In genomic region chr4:108059601-108060379, GRCm38 (mm10) we compare ENCODE assay signal across 11 mouse cellular contexts. TPM values are rescaled to one million over a fixed set of nuclear protein-coding genes. Genes with fewer than 3 reads are reported as not detected.
A peak's percentile ranks its signal among the peaks of the same experiment; 100 is the strongest.
DNase-seq lines count a peak whose midpoint lies in the region; ATAC-seq and TF ChIP-seq lines count a peak whose summit lies in the region.
"Had no signal": no experiment of that assay in that cellular context is flagged by ENCODE, and none has a peak within 500 bp of the region (broad histone marks: within the 10 kb centered on the region; RNA-seq: fewer than 3 reads in every experiment).

No protein-coding gene starts in this region.

- WGBS in hindbrain, embryonic 15.5 days, result 35% methylated on average over 19 of the region's 19 CpGs
- WGBS in midbrain, postnatal 0 days, result 42% methylated on average over 19 of the region's 19 CpGs
- WGBS in intestine, embryonic 15.5 days, result 79% methylated on average over 19 of the region's 19 CpGs

- DNase-seq in layer of hippocampus, adult 11-12 months (ENCODE audit: low spot score), result peak; percentile 20
- DNase-seq in layer of hippocampus, adult 9-11 months, result no peak
- no peak for DNase-seq in midbrain, postnatal 0 days (ENCODE audit: low spot score)
- no peak for DNase-seq in gastrocnemius, adult 8-10 months (ENCODE audit: low spot score in 2 of 2)
- DNase-seq in adrenal gland, adult 8-10 months, result no peak
- DNase-seq: cerebellum, adult 11 months had no signal

- H3K27me3 ChIP-seq in hindbrain, embryonic 15.5 days, result no peaks in the 10 kb centered on the region
- H3K27me3 ChIP-seq in midbrain, postnatal 0 days (ENCODE audit: insufficient read depth, low read length), result no peaks in the 10 kb centered on the region
- H3K27me3 ChIP-seq in intestine, embryonic 15.5 days (replicated peaks), result no peaks in the 10 kb centered on the region
- H3K27me3 ChIP-seq: heart, embryonic 13.5 days had no signal

- peaks cover 9% of the 10 kb centered on the region for H3K4me1 ChIP-seq in cortical plate, adult 2 months (ENCODE audit: control insufficient read depth, insufficient read depth, low read length)
- H3K4me1 ChIP-seq in hindbrain, embryonic 15.5 days (replicated peaks), result no peaks in the 10 kb centered on the region
- no peaks in the 10 kb centered on the region for H3K4me1 ChIP-seq in midbrain, postnatal 0 days (ENCODE audit: insufficient read depth, low read length)
- no peaks in the 10 kb centered on the region for H3K4me1 ChIP-seq in intestine, embryonic 15.5 days (replicated peaks)

- no peak overlapping the region for H3K9ac ChIP-seq in hindbrain, embryonic 15.5 days
- H3K9ac ChIP-seq in midbrain, postnatal 0 days (replicated peaks; ENCODE audit: low read length, poor library complexity, severe bottlenecking), result no peak overlapping the region
- no peak overlapping the region for H3K9ac ChIP-seq in intestine, embryonic 15.5 days
- H3K9ac ChIP-seq: heart, embryonic 13.5 days had no signal

- H3K9me3 ChIP-seq in hindbrain, embryonic 15.5 days, result no peaks in the 10 kb centered on the region
- no peaks in the 10 kb centered on the region for H3K9me3 ChIP-seq in midbrain, postnatal 0 days (ENCODE audit: low read length)
- no peaks in the 10 kb centered on the region for H3K9me3 ChIP-seq in intestine, embryonic 15.5 days
- H3K9me3 ChIP-seq: heart, embryonic 13.5 days had no signal

- TF ChIP-seq POLR2A in cortical plate, adult 2 months (IDR thresholded peaks at IDR 0.05; ENCODE audit: extremely low read depth, insufficient read depth, low read length), result no peak

- TF ChIP-seq CTCF in cortical plate, adult 2 months (IDR thresholded peaks at IDR 0.05; ENCODE audit: extremely low read depth, insufficient read depth, low read length), result no peak
- TF ChIP-seq CTCF in midbrain, postnatal 0 days (IDR thresholded peaks at IDR 0.05), result no peak

- peak overlapping the region; percentile 17 for H3K27ac ChIP-seq in cortical plate, adult 2 months (ENCODE audit: insufficient read depth, low read length)
- H3K27ac ChIP-seq in hindbrain, embryonic 15.5 days (replicated peaks), result peak overlapping the region; percentile 34; the same call in 1 of the 2 replicates
- no peak overlapping the region for H3K27ac ChIP-seq in midbrain, postnatal 0 days (ENCODE audit: low read depth, low read length)
- H3K27ac ChIP-seq in intestine, embryonic 15.5 days, result no peak overlapping the region
- H3K27ac ChIP-seq: heart, embryonic 13.5 days; macrophage had no signal

- no peak for ATAC-seq in hindbrain, embryonic 15.5 days (ENCODE audit: low FRiP score, low read depth)
- ATAC-seq in midbrain, postnatal 0 days (ENCODE audit: low FRiP score), result no peak
- ATAC-seq in intestine, embryonic 15.5 days, result no peak

- H3K4me2 ChIP-seq in hindbrain, embryonic 15.5 days, result peak overlapping the region; percentile 28; the same call in 1 of the 2 replicates
- peak overlapping the region; percentile 4; the same call in 1 of the 2 replicates for H3K4me2 ChIP-seq in midbrain, postnatal 0 days (ENCODE audit: low read depth, low read length, poor library complexity, severe bottlenecking)
- H3K4me2 ChIP-seq in intestine, embryonic 15.5 days (replicated peaks), result no peak overlapping the region
- H3K4me2 ChIP-seq: heart, embryonic 13.5 days had no signal

- peaks cover 31% of the 10 kb centered on the region for H3K36me3 ChIP-seq in hindbrain, embryonic 15.5 days
- H3K36me3 ChIP-seq in midbrain, postnatal 0 days (ENCODE audit: insufficient read depth, low read length), result peaks cover 12% of the 10 kb centered on the region
- peaks cover 22% of the 10 kb centered on the region for H3K36me3 ChIP-seq in intestine, embryonic 15.5 days

- no peak overlapping the region for H3K4me3 ChIP-seq in cortical plate, adult 2 months (ENCODE audit: insufficient read depth, low read length)
- H3K4me3 ChIP-seq in hindbrain, embryonic 15.5 days, result no peak overlapping the region
- H3K4me3 ChIP-seq in midbrain, postnatal 0 days (ENCODE audit: low read depth, low read length), result no peak overlapping the region
- H3K4me3 ChIP-seq in intestine, embryonic 15.5 days (replicated peaks), result no peak overlapping the region
- H3K4me3 ChIP-seq: heart, embryonic 13.5 days had no signal

RNA-seq across cellular contexts. Expression of gene Podn, which starts 36.5 kb away (rescaled TPM):
- 12.3 and 12.4 TPM in 2 replicates for polyA plus RNA-seq in cortical plate, adult 2 months (2012; rRNA removed)
- 0.69 and 0.83 TPM in 2 replicates for polyA plus RNA-seq in hindbrain, embryonic 15.5 days (2015; fragmentation: Nextera tagmentation; extraction: Ambion mirVana)
- 2.5 and 5.7 TPM in 2 replicates for total RNA-seq in midbrain, postnatal 0 days (2014; rRNA removed)
- polyA plus RNA-seq in midbrain, postnatal 0 days (2015; fragmentation: Nextera tagmentation; extraction: Ambion mirVana), result 0.82 and 1.5 TPM in 2 replicates
- 0.95 and 1.1 TPM in 2 replicates for polyA plus RNA-seq in intestine, embryonic 15.5 days (2015; fragmentation: Nextera tagmentation; extraction: Ambion mirVana)
- 1 to 10 TPM; 5.1 to 7.9 (median 5.5) TPM for total RNA-seq in gastrocnemius, adult 8-10 months (2022)
- 10 to 100 TPM in 2 of 4 experiments, 1 to 10 TPM in 2; 7.6 to 17.0 (median 11.0) TPM for total RNA-seq in adrenal gland, adult 8-10 months (2022)
- polyA plus RNA-seq: macrophage had no signal

Comparison
In these comparisons a context has a peak if more than half of its experiments do, and no peak if none do; other contexts are left out.
1. H3K27ac ChIP-seq: peak in cortical plate, adult 2 months (single experiment) and hindbrain, embryonic 15.5 days (single experiment); none in midbrain, postnatal 0 days (single experiment) and intestine, embryonic 15.5 days (single experiment).